Mouse (Mus musculus): Measurements from ENCODE around the gene 4930544D05Rik.

The 4930544D05Rik gene

DNA sequence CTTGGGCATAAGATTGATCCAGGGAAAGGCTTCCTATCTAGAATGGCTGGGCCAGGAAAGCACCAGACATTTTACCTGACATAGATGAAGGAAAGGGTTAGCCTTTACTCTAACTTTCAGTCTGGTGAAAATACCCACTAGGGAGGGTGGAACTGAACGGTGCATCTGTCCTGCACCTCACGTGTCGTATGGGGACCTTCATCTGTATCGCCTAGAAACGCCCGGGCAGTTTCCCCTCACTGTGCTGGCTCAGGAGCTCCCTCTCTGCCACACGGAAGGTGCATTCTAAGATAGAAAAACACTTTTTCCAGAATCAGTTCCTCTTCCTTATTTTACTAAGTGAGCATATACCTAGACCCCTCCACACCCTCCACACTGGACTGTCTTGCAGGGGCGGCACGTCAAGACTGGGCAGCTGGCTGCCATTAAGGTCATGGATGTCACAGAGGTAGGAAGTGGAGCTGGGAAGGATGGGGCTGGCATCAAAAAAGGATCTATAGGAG lies 17.1 kb upstream of the 4930544D05Rik start:
- no peak for DNase-seq (ENCODE audit: low read depth, low spot score)

DNA sequence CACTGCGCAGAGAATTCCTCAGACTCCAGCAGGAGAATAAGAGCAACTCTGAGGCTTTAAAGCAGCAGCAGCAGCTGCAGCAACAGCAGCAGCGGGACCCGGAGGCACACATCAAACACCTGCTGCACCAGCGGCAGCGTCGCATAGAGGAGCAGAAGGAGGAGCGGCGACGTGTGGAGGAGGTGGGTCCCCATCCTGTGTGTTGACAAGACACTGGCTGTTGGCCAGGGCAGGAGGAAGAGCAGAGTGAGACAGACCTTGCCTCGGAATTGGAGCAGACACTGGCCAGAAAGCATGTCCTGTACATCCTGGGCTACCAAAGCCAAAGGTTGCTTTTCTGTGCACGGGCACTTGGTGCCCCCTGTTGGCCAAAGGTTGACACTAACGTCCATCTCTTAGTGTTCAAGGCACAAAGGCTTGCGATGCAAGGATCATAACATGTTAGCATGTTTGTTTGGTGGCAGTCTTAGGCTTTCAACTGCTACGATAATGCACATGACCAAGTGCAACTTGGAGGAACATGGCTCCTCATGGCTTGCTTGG lies 10.6 kb upstream of the 4930544D05Rik start:
- peak; percentile 68 for DNase-seq (ENCODE audit: low read depth, low spot score)

DNA sequence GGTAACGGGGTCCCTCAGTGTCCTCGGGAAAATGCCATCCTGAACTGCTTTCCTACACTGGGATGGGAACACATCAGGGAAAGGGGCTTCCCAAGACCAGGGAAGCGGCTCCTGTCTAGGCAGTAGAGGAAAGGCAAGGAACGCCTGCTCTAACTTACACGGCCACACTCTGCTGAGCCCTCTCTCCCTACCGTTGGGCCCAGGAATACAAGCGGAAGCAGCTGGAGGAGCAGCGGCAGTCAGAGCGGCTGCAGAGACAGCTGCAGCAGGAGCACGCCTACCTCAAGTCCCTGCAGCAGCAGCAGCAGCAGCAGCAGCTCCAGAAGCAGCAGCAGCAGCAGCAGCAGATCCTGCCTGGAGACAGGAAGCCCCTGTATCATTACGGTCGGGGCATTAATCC lies 8.9 kb upstream of the 4930544D05Rik start:
- no peak for DNase-seq (ENCODE audit: low read depth, low spot score)

DNA sequence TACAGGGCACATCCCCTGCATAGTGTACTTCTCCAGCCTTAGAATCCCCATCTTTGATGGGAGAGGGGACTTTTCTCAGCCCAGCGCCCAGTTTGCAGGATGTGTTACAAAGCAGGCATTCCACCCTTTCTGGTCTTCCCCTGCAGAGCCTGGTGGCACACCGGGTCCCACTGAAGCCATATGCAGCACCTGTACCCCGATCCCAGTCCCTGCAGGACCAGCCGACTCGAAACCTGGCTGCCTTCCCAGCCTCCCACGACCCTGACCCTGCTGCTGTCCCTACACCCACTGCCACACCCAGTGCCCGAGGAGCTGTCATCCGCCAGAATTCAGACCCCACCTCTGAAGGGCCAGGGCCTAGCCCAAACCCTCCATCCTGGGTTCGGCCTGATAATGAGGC lies 8.0 kb upstream of the 4930544D05Rik start:
- no peak for DNase-seq (ENCODE audit: low read depth, low spot score)

DNA sequence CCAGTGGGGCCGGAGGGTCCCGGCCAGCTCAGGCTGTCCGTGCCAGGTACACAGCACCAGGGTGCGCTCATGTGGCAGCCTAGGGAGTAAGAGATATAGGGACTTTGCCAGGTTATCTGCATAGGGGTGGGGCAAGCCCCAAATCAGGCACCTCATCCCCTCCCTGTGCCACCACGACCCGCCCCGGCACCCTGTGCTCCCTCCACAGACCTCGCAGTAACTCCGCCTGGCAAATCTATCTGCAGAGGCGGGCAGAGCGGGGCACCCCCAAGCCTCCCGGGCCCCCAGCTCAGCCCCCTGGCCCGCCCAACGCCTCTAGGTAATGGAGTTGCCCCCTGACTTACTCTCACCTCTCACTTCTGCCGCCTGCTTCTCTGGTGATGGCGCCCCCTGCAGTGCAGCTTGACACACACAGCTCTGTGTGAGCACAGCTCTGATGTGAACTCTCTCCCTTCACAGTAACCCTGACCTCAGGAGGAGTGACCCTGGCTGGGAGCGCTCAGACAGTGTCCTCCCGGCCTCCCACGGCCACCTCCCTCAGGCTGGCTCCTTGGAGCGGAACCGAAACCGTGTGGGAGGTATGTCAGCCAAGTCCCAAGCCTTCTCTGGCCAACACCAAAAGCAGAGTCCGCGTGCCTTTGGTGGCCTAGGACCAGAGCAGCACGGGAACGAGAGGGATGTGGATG lies 7.1 kb upstream of the 4930544D05Rik start:
- DNase-seq (ENCODE audit: low read depth, low spot score): no peak

DNA sequence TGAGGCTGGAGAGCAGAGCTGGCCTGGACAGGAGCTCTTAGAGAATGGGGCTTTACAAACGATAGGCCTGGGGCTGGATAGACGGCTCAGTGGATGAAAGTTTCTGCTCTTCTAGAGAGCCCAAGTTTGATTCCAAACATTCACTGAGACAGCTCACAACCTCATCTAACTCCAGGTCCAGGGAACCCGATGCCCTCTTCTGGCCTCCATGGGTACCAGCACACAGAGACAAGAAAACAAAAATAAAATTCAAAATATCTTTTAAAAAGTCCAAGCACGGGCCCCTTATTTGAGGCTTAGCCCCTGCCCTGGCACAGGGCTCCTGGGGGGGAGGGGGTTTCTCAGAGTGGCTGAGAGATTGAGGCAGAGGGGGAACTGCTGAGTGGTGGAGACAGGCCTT lies 4.9 kb upstream of the 4930544D05Rik start:
- DNase-seq (ENCODE audit: low read depth, low spot score): no peak

DNA sequence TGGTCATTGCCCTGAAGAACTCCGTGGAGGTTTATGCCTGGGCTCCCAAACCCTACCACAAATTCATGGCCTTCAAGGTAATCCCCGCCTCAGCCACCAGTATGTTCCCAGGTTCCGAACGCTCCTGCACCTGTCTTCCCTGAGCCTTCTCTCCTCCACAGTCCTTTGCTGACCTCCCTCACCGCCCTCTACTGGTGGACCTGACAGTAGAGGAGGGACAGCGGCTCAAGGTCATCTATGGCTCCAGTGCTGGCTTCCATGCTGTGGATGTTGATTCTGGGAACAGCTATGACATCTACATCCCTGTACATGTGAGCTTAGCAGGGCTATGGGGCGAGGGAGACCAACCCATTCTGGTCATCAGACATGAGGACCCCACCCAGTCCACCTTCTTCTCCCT lies 3.1 kb upstream of the 4930544D05Rik start:
- no peak for DNase-seq (ENCODE audit: low read depth, low spot score)

DNA sequence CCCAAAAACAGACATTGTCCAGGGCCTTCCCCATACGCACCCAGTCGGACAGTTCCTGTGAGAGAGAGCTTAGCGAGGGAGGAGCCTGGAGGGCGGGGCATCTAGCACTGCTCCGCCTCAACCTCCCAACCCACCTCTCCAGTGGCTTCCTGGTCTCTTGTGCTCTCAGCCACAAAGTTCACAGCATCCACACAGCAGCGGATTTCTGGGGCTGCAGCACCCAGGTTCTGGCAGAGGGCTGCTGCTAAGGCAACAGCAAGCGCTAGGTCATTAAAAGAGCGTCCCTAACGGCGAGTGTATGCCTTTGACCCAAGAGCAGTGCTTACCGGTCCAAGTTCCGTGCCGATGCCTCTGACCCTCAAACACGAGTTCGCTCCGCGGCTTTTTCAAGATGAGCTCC lies 574 bp upstream of the 4930544D05Rik start:
- no peak for DNase-seq (ENCODE audit: low read depth, low spot score)

DNA sequence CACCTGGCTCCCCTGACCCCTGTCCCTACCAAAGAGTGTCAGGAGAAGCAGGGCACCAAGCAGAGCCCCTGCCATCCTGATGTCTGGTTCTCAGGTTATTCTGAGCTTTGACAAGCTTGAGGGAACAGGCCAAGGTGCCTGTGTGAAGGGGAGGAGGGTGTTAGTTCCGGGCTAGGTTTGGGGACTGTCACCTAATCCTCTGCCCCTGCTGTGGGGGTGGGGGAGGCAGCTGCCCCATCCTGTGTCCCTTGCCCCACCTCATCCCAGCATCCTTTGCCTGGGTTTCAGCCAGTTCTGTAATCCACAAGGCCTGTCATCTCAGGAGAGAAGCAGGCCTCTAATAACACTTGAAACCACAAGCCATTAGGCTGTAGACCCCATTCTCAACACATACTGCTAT lies 3.5 kb downstream of the 4930544D05Rik start, which contains the start of gene Chrne:
Gene Chrne, minus strand, starts transcription at position 116 of the 400 bp plus-strand sequence.
- DNase-seq (ENCODE audit: low read depth, low spot score): no peak

DNA sequence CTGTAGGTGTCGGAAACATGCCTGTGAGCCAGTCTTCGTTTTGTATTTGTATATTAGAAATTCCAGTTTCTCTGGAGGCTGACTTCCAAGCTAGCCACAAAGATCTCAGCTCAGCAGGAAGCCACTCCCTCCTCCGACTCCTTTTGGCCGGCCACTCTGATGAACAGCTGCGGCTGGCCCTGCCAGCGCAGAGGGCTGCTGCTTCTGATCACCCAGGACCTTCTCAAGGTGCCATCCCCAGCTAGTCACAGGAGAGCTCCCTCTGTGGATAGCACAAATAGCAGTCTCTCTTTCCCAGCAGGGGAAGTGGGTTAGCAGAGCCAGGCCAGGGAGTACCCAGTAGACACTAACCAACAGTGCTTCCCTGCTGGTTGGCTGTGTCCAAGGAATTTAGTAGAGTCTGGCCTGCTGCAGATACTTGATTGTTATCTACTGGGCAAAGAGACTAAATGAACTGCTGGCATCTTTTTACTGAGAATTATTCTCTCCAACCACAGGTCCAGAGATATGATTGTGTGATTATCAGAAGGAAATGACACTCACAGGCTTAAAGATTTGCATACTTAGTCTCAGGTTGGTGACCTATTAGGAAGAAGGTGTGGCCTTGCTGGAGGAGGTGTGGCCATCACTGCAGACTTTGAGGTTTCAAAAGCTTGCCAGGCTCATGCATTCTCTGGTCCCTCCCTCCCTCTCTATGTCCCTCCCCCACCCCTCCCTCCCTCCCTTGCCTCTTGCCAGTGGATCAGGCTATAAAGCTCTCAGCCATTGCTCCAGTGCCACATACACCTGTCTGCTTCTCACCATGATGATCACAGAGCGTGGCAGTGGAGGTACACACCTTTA lies 6.5 kb downstream of the 4930544D05Rik start:
- DNase-seq (ENCODE audit: low read depth, low spot score): no peak

DNA sequence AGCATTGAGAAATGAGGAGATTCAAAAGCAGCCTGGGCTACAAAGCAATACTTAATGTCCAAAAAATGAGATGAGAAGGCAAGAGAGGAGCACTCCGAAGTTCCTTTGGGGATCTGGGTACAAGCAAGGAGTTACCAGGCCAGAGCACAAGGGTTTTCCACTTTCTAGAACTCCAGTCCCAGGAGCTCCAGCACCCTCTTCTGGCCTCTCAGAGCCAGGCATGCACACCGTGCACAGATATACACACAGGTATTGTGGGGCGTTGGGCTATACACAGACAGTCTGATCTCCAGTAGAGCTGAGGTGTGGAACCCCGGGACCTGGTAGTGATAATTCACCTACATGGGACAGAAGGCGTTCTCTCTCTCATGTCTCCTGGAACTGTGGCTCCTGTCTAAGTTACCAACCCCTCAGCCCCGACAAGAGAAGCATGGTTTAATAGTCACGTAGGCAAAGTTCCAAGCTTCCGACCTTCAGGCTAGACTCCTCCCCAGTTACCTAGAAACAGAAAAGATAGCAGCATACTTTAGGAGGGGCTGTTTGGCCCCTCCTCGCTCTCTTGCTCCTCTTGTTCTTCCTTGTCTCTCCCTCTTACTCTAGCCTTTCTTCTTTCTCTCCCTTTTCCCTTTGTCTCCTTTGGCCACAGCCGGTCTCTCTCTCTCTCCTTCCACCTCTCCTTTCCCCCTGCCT lies 7.5 kb downstream of the 4930544D05Rik start:
- no peak for DNase-seq (ENCODE audit: low read depth, low spot score)

DNA sequence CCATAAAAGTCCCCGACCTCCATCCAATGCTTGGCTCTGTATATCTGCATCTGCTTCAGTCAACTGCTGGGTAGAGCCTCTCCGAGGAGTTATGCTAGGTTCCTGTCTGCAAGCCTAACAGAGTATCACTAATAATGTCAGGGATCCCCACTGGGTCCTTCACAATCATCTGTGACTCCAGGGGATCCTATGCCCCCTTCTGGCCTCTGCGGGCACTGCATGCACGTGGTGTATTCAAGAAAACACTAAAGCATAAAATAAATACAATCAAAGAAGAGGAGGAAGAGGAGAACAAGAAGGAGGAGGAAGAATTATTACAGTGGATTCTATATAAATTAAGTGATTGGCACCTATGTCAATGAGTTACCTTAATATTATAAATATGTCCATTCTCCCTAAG lies 9.8 kb downstream of the 4930544D05Rik start:
- peak; percentile 37 for DNase-seq (ENCODE audit: low read depth, low spot score)

DNA sequence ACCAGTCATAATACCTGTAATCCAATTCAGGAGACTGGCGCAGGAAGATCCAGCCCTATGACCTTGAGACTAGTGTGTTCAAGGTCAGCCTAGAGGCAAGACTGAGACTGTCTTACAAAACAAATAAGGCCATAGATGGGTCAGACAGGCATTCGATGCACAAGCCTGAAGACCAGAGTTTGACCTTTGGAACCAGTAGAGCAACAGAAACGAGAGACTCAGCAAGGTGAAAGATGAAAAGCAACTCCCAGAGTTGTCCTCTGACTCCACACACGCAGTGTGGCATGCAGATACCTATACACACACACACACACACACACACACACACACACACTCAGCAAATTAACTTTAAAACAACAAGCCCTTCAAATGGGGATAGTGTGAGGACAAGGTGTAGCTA lies 11.2 kb downstream of the 4930544D05Rik start:
- DNase-seq (ENCODE audit: low read depth, low spot score): no peak

DNA sequence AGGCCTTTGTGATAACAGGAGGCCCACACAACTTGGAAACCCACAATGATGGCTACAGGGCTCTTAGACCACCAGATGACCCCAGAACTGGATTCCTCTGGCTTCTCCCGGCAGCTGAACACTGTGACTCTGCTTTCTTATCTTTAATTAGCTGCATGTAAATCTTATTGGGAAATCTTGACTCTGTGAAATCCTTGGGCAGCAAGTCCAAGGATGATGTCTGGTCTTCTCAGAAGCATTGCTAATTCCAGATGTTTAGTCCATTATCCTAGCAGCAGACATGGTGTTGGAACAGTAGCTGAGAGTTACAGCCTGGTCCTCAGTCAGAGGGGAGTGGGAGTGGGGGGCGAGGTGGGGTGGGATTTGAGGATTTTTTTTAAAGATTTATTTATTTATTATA lies 12.8 kb downstream of the 4930544D05Rik start:
- DNase-seq (ENCODE audit: low read depth, low spot score): no peak

DNA sequence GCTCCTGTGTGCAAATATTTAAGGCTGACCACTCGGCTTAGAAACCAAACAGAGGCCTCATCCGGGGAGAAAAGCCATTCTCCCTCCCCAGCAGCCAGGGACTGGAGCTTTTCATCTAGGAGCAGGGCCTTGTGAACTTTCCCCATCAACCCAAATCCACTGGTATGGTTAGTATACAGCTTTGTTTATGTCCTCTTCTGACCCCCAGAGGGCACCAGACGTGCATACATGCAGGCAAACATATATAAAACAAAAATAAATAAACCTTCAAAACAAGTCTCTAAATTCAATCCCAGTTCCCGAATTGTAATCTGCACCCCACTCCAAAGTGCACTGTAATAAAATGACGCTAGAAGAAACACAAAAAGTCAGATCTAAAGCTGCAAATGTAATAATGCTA lies 13.9 kb downstream of the 4930544D05Rik start:
- no peak for DNase-seq (ENCODE audit: low read depth, low spot score)

DNA sequence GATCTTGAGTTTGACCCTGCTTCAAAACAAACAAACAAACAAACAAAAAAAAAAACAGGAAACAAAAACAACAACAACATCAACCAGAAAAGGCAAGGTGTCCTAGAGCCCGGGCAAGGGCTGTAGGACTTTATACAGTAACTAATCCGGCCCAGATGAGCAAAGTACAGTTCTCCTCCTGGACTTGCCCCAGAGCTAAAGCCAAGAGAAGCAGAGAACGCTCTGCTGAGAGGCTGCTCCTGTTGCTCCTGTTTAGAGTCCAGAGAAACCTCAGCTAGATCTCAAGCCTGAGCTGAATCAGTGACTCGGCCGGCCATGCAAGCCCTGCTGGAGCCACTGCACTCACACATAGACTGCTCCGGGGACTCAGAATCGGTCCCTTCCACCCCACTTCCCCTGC lies 14.5 kb downstream of the 4930544D05Rik start:
- DNase-seq (ENCODE audit: low read depth, low spot score): no peak

DNA sequence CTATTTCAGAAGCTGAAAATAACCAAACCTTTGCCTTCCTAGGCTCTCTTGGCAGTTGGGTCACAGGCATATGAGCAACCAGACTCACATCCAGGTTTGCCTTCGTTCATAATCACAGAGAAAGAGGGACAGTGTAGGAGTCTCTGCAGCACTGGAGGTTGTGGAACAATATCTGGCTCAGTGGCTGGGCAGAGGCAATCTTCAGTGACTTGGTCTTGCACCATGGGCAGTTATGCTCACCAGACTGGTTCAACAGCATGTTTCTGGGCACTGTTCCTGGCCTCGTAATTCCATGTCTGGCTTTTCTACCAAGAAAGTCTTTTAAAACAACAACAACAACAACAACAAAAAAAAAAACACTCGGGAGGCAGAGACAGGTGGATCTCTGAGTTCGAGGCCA lies 20.0 kb downstream of the 4930544D05Rik start:
- DNase-seq (ENCODE audit: low read depth, low spot score): no peak

DNA sequence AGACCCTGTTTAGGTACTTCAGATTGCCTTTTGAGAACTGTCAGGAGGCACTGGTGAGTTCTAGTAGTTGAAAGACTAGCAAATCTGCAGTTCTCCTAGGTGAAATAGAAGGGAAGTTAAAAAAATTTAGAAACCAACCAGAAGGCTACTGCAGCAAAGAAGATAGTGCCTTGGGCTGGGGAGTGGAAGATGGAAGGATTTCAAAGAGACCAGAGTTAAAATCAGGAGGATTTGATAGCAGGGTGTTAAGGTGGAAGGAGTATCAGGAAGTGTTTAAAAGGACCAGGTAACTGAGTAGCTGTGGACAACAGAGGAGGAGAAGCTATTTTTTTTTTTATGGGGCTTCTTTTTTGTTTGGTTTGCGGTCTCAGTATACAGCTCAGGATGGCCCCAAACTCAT lies 22.1 kb downstream of the 4930544D05Rik start:
- DNase-seq (ENCODE audit: low read depth, low spot score): no peak

DNA sequence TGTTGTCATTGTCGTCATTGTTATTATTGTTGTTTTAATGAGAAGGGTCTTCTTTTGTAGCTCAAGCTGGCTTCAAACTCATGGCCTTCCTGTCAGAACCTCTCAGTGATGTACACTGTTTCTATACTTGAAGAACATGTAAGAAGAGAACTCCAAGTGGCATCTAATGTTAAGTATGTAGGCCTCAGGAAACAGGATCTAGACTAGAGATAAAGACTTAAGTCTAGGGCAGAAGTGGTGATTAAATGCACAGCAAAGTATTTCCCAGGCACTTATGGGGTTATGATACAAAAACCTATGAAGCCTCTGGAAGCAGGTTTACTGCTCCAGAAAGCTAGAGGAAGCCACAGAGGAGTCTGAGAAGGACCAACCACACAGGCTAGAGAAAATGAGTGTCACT lies 22.6 kb downstream of the 4930544D05Rik start:
- no peak for DNase-seq (ENCODE audit: low read depth, low spot score)

DNA sequence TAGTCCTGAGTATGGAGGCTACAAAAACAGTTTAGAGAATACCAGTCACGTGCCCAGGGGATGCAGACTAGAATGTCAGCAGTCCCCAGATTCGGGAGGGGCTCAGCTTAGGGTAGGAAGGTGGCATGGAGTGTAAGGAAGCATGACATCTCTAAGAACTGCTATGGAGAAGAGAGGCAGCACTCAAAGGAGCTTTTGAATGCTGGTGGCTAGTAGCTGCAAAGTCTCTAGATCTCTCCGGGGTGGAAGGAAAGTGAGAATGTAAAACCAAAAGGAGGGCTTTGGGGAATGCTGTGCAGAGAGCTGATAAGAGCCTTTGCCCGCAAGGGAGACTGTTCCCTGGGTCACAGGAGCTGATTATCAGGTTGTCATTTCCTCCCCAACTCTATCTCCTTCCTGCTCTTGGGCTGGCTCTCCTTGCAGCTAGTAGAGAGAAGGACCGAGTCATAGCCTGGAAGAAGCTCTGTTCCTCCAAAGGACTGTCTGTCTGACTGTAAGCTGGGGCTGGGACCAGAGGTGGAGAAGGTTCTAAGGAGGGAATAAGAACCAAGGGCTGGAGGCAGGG lies 23.1 kb downstream of the 4930544D05Rik start, which contains the start of gene Gp1ba:
Gene Gp1ba, plus strand, starts transcription at position 409 of the 565 bp plus-strand sequence.
- no peak for DNase-seq (ENCODE audit: low read depth, low spot score)

DNA sequence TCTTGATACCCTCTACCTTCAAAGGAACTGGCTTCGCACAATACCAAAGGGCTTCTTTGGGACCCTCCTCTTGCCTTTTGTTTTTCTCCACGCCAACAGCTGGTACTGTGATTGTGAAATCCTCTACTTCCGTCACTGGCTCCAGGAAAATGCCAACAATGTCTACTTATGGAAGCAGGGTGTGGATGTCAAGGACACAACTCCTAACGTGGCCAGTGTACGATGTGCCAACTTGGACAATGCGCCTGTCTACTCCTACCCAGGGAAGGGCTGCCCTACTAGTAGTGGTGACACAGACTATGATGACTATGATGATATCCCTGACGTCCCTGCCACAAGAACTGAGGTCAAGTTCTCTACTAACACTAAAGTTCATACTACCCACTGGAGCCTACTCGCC lies 24.3 kb downstream of the 4930544D05Rik start:
- no peak for DNase-seq (ENCODE audit: low read depth, low spot score)

DNA sequence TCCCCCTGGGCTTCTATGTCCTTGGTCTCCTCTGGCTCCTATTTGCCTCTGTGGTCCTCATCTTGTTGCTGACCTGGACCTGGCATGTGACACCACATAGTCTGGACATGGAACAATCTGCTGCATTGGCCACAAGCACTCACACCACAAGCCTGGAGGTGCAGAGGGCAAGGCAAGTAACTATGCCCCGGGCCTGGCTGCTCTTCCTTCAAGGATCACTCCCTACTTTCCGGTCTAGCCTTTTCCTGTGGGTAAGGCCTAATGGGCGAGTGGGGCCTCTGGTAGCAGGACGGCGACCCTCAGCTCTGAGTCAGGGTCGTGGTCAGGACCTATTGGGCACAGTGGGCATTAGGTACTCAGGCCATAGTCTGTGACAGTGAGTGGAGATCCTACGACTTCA lies 25.6 kb downstream of the 4930544D05Rik start:
- DNase-seq (ENCODE audit: low read depth, low spot score): no peak
